Mouse (Mus musculus): ENCODE data around the gene Tbc1d24. TPM values are rescaled to one million over a fixed set of nuclear protein-coding genes. Genes with fewer than 3 reads are reported as not detected.

The Tbc1d24 gene
- polyA plus RNA-seq, 1 experiment = 4.3 TPM

DNA sequence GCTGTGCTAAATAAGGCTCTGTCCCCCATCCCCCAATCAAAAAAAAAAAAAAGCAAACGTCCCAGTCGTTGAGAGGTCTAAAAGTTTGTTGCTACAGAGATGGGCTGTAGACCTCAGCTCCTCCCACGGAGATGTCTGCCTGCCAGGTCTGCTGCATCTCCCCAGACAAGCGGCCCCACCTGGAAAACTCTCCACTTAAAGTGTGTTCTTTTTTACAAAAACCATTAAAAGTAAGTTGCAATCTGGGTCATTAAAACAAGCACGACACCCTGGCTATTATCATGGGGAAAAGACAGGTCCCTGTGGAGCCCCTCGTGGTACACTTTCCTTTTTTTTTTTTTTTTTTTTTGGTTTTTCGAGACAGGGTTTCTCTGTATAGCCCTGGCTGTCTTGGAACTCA lies 54.0 kb downstream of the Tbc1d24 start:
- Histone ChIP-seq H3K4me2 (ENCODE audit: low read depth) (peak overlapping the region; percentile 88), H3K36me3 (ENCODE audit: control insufficient read depth, insufficient read depth) (no peaks in the 10 kb centered on the region), H3ac (ENCODE audit: control insufficient read depth, insufficient read length) (no peak overlapping the region), H3K79me2 (ENCODE audit: control insufficient read depth, insufficient read depth) (no peaks in the 10 kb centered on the region), H3K4me3 (peak overlapping the region; percentile 22), H3K27me3 (ENCODE audit: control insufficient read depth, insufficient read depth, insufficient read length) (no peaks in the 10 kb centered on the region)
- TF ChIP-seq TCF3 (IDR thresholded peaks at IDR 0.05; ENCODE audit: insufficient read length, low read depth) (no peak), MAX (IDR thresholded peaks at IDR 0.05; ENCODE audit: low read depth) (no peak), REST (IDR thresholded peaks at IDR 0.05; ENCODE audit: insufficient read depth, insufficient read length) (no peak), E2F4 (IDR thresholded peaks at IDR 0.05; ENCODE audit: insufficient read depth) (no peak), POLR2A (IDR thresholded peaks at IDR 0.05; ENCODE audit: insufficient read length, low read depth) (no peak), SRF (IDR thresholded peaks at IDR 0.05; ENCODE audit: control insufficient read depth, insufficient read length, low read depth) (no peak), MYOG (IDR thresholded peaks at IDR 0.05; ENCODE audit: control insufficient read depth in 1 of 3, insufficient read depth in 1 of 3, insufficient read length in 2 of 3, low read depth in 2 of 3) (no peak), TCF12 (IDR thresholded peaks at IDR 0.05; ENCODE audit: insufficient read depth, poor library complexity, severe bottlenecking) (no peak), USF1 (IDR thresholded peaks at IDR 0.05; ENCODE audit: low read depth) (no peak), POLR2AphosphoS2 (IDR thresholded peaks at IDR 0.05; ENCODE audit: insufficient read length, low read depth) (no peak), CEBPB (IDR thresholded peaks at IDR 0.05; ENCODE audit: insufficient read depth, poor library complexity, severe bottlenecking) (no peak), MYOD1 (IDR thresholded peaks at IDR 0.05; ENCODE audit: control insufficient read depth in 1 of 3, insufficient read length in 2 of 3, low read depth in 2 of 3) (no peak)

DNA sequence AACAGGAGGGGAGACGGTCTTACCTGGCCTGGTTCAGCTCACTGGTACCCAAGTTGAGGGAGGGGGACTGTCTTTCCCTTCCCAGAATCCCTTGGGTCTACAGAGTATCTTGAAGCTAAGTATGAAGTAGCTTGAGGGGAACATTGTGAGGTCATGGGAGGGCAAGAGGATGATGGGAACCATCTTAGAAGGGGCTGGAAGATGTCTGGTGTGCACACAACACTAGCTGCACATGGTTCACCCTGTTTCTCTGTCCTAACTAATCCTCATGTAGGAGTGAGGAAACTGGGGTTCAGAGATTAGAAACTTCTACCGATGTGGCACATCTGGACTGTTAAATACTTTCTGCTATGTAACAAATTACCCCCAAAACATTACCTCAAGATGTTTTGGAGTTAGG lies 54.5 kb downstream of the Tbc1d24 start, which contains the start of gene Pdpk1:
Gene Pdpk1, minus strand, starts transcription at position 101 of the 400 bp plus-strand sequence.
- Histone ChIP-seq H3ac (ENCODE audit: control insufficient read depth, insufficient read length) (no peak within 1 kb of the TSS), H3K4me3 (peak within 1 kb of the TSS; percentile 22)

DNA sequence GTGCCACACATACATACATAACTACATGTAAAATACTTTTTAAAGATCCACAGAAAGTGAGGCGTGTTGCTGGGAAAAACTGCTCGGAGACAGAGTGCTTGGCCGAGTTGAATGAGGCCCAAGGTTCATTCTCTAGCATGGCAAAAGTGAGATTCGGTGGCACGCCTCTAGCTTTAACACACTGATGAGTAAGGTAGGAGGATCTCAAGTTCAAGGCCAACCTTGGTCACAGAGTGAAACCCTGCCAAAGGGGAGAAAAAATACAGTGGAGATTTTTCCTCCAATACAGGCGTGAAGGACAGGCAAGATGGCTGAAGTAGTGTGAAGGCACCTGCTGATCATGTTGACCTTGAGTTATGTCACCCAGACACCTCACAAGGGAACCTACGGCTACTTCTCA lies 55.9 kb downstream of the Tbc1d24 start:
- TF ChIP-seq MYOG (IDR thresholded peaks at IDR 0.05; ENCODE audit: control insufficient read depth in 1 of 3, insufficient read depth in 1 of 3, insufficient read length in 2 of 3, low read depth in 2 of 3) = no peak
- no peak for TF ChIP-seq TCF12 (IDR thresholded peaks at IDR 0.05; ENCODE audit: insufficient read depth, poor library complexity, severe bottlenecking)
- no peaks in the 10 kb centered on the region for H3K27me3 ChIP-seq (ENCODE audit: control insufficient read depth, insufficient read depth, insufficient read length)

More for the DNA sequence above, 54.5 kb downstream of the Tbc1d24 start, which contains the start of gene Pdpk1:
- Histone ChIP-seq H3K36me3 (ENCODE audit: control insufficient read depth, insufficient read depth) (no peaks in the 10 kb centered on the region), H3K4me2 (ENCODE audit: low read depth) (peak within 1 kb of the TSS; percentile 88), H3K79me2 (ENCODE audit: control insufficient read depth, insufficient read depth) (no peaks in the 10 kb centered on the region), H3K27me3 (ENCODE audit: control insufficient read depth, insufficient read depth, insufficient read length) (no peaks in the 10 kb centered on the region)
- TF ChIP-seq TCF12 (IDR thresholded peaks at IDR 0.05; ENCODE audit: insufficient read depth, poor library complexity, severe bottlenecking) = no peak
- TF ChIP-seq SRF (IDR thresholded peaks at IDR 0.05; ENCODE audit: control insufficient read depth, insufficient read length, low read depth) = no peak
- TF ChIP-seq REST (IDR thresholded peaks at IDR 0.05; ENCODE audit: insufficient read depth, insufficient read length) = no peak

DNA sequence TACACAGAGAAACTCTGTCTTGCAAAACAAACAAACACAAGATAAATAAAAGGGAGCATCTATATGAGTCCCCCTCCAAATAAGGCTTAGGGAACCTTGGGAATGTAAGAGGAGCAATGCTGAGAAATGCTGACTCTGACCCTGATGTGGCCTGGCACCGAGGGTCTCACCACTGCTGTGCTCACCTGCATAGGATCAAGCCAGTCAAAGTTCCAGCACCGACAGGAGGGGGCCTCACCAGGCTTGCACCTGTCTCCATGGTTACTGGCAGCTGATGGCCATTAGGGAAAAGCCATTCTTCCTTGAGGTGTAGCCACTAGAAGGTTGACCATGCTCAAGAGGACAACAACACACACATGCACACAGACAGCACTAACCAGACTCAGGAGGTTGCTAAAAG lies 62.5 kb downstream of the Tbc1d24 start:
- no peaks in the 10 kb centered on the region for H3K36me3 ChIP-seq (ENCODE audit: control insufficient read depth, insufficient read depth)
- no peak overlapping the region for H3K4me3 ChIP-seq
- no peaks in the 10 kb centered on the region for H3K27me3 ChIP-seq (ENCODE audit: control insufficient read depth, insufficient read depth, insufficient read length)
- peaks cover 31% of the 10 kb centered on the region for H3K79me2 ChIP-seq (ENCODE audit: control insufficient read depth, insufficient read depth)
- H3K4me2 ChIP-seq (ENCODE audit: low read depth) = no peak overlapping the region
- TF ChIP-seq POLR2A (IDR thresholded peaks at IDR 0.05; ENCODE audit: insufficient read length, low read depth) (no peak), REST (IDR thresholded peaks at IDR 0.05; ENCODE audit: insufficient read depth, insufficient read length) (no peak), E2F4 (IDR thresholded peaks at IDR 0.05; ENCODE audit: insufficient read depth) (no peak), CEBPB (IDR thresholded peaks at IDR 0.05; ENCODE audit: insufficient read depth, poor library complexity, severe bottlenecking) (no peak), MAX (IDR thresholded peaks at IDR 0.05; ENCODE audit: low read depth) (no peak), USF1 (IDR thresholded peaks at IDR 0.05; ENCODE audit: low read depth) (no peak)
- no peak overlapping the region for H3ac ChIP-seq (ENCODE audit: control insufficient read depth, insufficient read length)

More for the DNA sequence above, 55.9 kb downstream of the Tbc1d24 start:
- H3K4me2 ChIP-seq (ENCODE audit: low read depth) = no peak overlapping the region
- H3K4me3 ChIP-seq = no peak overlapping the region
- no peaks in the 10 kb centered on the region for H3K79me2 ChIP-seq (ENCODE audit: control insufficient read depth, insufficient read depth)
- no peak overlapping the region for H3ac ChIP-seq (ENCODE audit: control insufficient read depth, insufficient read length)
- no peaks in the 10 kb centered on the region for H3K36me3 ChIP-seq (ENCODE audit: control insufficient read depth, insufficient read depth)

DNA sequence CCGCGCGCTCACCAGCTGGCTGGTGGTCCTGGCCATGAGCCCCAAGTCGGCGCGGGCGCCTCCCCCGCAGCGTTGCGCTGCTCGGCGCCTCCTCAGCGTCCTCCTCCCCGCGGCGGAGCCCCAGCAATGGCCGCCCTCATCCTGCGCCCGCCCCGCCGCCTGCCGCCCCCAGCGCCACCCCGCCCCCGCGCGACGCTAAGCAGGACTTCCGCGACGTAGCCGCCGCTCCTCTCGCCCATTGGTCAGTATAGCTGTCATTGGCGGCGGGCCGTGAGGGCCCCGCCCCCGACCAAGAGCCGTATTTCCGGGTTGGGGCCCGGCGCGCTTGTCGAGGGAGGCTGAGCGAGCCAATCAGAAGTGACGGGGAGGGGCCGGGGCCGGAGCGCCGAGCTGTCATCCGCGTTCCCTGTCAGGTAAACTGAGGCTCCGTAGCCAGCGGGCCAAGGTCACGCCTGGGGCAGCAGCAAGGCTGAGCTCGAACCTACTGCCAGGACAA lies 63.9 kb downstream of the Tbc1d24 start:
- Histone ChIP-seq H3K27me3 (ENCODE audit: control insufficient read depth, insufficient read depth, insufficient read length) (no peaks in the 10 kb centered on the region), H3K4me3 (peak overlapping the region; percentile 57), H3K36me3 (ENCODE audit: control insufficient read depth, insufficient read depth) (no peaks in the 10 kb centered on the region), H3ac (ENCODE audit: control insufficient read depth, insufficient read length) (peak overlapping the region; percentile 53), H3K79me2 (ENCODE audit: control insufficient read depth, insufficient read depth) (peaks cover 41% of the 10 kb centered on the region), H3K4me2 (ENCODE audit: low read depth) (peak overlapping the region; percentile 99)
- TF ChIP-seq TCF12 (IDR thresholded peaks at IDR 0.05; ENCODE audit: insufficient read depth, poor library complexity, severe bottlenecking) (no peak), USF1 (IDR thresholded peaks at IDR 0.05; ENCODE audit: low read depth) (no peak), MYOD1 (IDR thresholded peaks at IDR 0.05; ENCODE audit: control insufficient read depth in 1 of 3, insufficient read length in 2 of 3, low read depth in 2 of 3) (peak in 1 of 3 experiments; percentile 15), MYOG (IDR thresholded peaks at IDR 0.05; ENCODE audit: control insufficient read depth in 1 of 3, insufficient read depth in 1 of 3, insufficient read length in 2 of 3, low read depth in 2 of 3) (no peak), REST (IDR thresholded peaks at IDR 0.05; ENCODE audit: insufficient read depth, insufficient read length) (no peak), CEBPB (IDR thresholded peaks at IDR 0.05; ENCODE audit: insufficient read depth, poor library complexity, severe bottlenecking) (no peak), POLR2AphosphoS2 (IDR thresholded peaks at IDR 0.05; ENCODE audit: insufficient read length, low read depth) (peak; percentile 74), MAX (IDR thresholded peaks at IDR 0.05; ENCODE audit: low read depth) (no peak), TCF3 (IDR thresholded peaks at IDR 0.05; ENCODE audit: insufficient read length, low read depth) (no peak), POLR2A (IDR thresholded peaks at IDR 0.05; ENCODE audit: insufficient read length, low read depth) (peak; percentile 76), SRF (IDR thresholded peaks at IDR 0.05; ENCODE audit: control insufficient read depth, insufficient read length, low read depth) (peak; percentile 24), E2F4 (IDR thresholded peaks at IDR 0.05; ENCODE audit: insufficient read depth) (peak; percentile 20)
